Mouse (Mus musculus) naive thymus-derived CD4-positive, alpha-beta T cell, adult 5 months (primary cell): ENCODE data around the gene Ints11. TPM values are rescaled to one million over a fixed set of nuclear protein-coding genes. Genes with fewer than 3 reads are reported as not detected.

Experiments used
- polyA plus RNA-seq: library from polyadenylated mRNA; unstranded; fragments of 100-300 nt; shearing (Covaris generic); gene quantifications from one replicate; pipeline ENCODE4 v1.2.1, GENCODE M21; 2017

Ints11 gene
- 80.6 TPM for polyA plus RNA-seq

DNA sequence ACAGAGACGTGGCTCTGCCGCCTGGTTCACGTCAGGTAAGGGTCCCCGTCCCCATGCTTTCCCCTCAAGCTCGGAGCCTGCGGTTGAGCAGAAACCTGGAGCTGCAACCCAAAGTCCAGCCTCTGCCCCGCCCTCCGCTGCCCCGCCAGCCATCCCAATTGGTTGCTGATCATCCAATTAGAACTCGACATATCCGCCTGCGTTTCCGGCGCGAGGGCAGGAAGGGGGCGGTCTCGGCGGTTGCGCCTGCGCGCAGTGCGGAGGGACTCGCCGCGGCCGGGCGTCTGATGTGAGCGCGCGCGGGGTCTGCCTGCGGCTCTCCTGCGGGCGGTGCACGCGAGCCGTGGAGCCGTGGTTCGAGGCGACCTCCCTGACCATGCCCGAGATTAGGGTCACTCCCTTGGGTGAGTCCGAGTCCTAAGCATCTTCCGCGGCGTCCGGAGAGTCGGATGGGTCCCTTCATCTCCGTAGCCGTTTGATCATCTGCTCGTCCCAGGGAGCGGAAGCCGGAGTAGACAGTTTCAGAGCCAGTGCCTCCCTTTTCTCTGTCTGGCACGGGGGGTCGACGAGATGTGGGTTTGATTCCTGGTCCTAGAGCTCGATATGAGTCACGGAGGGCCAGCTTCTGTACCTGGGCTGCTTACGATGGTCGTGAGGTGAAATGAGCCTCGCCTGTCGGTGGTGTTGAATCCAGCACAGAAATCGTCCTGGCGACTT, at the start of gene Ints11, which contains the start of gene Cptp:
Gene Ints11, plus strand, starts transcription at position 230 of the 717 bp plus-strand sequence.
Gene Cptp, minus strand, starts transcription at position 124 of the 717 bp plus-strand sequence.

DNA sequence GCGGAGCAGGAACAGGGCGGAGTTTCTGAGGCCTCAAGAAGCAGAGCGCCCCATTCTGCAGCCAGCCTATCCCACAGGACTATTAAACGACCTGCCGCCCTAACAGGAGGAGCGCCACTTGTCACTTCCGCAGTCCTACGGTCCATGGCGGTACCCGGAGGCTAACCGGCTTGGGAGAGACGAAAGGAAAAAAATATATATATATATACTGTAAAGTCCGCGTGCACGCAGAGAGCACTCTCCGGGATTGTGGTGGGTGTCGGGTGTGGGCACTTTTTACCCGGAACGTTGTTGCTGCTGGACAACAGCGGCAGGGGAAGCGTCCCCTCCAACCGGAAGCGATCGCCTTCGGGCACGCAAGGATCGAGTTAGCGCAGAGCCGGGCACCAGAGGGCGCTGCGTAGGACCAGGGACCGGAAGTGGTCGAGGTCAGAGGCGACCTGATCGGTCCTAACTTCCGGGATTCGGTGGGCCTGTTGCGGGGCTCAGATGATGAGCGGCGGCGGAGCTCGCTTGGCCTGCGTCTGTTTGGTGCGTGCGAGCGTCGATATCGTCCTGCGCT, 38.1 kb upstream of the Ints11 start, which contains the start of gene Aurkaip1:
Gene Aurkaip1, plus strand, starts transcription at position 68 of the 562 bp plus-strand sequence.

DNA sequence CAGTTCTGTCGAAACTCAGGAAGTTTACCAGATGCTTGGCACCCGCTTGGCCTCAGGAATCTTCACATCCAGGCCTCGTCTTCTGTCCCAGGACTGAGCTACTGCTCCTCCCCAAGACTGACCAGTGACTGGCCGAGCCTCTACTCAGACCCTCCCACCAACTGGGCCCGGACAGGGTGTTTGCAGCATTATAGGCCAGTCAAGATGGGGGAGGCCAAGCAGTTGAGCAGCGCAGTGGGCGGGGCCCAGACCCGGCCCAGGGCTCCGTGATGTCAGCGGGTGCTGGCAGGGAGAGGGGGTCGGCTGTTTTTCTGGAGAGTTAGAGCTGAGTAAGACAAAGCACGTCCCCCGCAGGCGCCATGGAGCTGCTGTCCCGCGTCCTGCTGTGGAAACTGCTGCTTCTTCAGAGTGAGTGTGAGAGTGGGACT, 29.8 kb upstream of the Ints11 start, which contains the start of gene Mxra8:
Gene Mxra8, plus strand, starts transcription at position 198 of the 428 bp plus-strand sequence.

DNA sequence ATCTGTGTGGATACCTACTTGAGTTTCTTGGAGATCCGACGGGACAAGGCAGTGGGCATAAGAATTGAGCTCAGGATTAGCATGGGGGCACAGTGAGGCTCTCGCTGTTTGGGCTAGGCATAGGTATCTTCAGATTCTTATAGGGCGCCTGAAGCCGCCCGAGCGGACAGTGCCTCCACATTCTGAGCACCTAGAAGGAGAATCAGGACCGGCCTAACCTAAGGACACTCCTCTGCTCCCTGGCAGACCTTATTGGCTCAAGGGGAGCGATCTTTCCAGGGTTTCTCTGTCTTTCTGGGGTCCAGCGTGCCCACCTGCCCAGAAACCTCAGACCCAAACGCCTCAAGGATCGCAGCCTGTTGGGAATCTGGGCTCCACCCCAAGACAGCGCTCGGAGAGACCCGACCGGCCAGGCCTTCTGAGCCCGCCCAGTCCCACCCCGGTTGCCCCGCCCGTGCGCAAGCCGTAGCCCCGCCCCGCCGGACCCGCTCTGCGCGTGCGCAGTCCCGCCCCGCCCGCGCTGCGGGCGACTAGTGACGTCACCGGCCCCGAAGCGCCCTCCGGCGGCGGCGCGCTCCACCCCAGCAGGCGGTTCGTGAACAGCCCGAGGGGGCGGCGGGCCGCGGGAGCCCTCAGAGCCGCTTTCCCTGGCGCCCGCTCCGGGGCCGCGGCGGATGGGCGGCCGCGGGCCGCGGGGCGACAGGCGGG, 22.3 kb upstream of the Ints11 start, which contains the start of gene Dvl1:
Gene Dvl1, plus strand, starts transcription at position 532 of the 708 bp plus-strand sequence.

DNA sequence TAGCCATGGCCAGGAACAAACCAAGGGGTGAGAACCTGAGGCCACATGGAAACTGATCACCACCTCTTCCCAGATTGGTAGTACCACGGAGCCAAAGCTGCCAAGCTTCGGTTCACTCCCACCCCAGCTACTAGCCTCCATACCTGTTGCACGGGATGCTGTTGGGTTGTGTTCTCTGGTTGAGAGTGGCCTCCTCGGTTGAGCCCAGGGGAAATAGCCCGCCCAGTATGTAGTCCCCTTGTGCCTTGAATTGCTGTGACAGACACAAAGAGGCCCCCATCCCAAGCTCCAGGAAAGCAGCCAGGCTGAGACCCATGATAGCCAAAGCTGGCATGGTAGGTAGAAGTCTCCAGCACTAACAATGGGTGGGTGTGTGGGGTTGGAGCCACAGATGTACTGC, 6.3 kb upstream of the Ints11 start, which contains the start of gene Tas1r3:
Gene Tas1r3, minus strand, starts transcription at position 362 of the 400 bp plus-strand sequence.

DNA sequence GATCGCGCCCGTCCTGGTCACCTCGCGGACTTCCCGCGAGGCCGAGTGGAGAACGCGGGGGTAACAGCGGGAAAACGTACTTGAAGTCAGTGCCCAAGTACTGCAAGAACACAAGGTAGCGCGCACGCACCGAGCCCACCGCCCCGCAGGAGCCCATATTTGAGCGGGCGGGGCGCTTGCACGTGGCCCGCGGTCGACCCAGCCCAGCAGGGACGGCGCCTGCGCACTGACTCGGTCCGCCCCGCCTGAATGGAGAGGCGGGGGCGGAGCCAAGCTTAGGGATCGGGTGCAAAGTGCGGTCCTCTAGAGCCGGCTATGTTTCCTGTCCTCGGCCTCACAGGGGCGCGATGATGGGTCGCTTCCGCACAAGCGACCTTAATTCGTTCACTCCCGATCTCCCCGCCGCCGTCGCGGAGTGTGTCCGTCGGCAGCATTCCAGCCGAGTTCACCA, 22.2 kb downstream of the Ints11 start, which contains the start of the genes Pusl1 and Acap3:
Gene Pusl1, minus strand, starts transcription at position 231 of the 451 bp plus-strand sequence.
Gene Acap3, plus strand, starts transcription at position 272 of the 451 bp plus-strand sequence.

Other genes starting within 250 kb of the Ints11 start
- gene Cdk11b, start 244.7 kb upstream of the Ints11 start, polyA plus RNA-seq = 317 TPM
- not detected for gene Gm10563, start 224.1 kb upstream of the Ints11 start, polyA plus RNA-seq
- not detected for gene Mmp23, start 216.2 kb upstream of the Ints11 start, polyA plus RNA-seq
- 55.2 TPM for gene Mib2, start 200.3 kb upstream of the Ints11 start, polyA plus RNA-seq
- gene Fndc10, start 175.2 kb upstream of the Ints11 start, polyA plus RNA-seq = 13.4 TPM
- gene Ssu72, start 164.7 kb upstream of the Ints11 start, polyA plus RNA-seq = 96.5 TPM
- 0.57 TPM for gene Tmem240, start 134.7 kb upstream of the Ints11 start, polyA plus RNA-seq
- 104 TPM for gene Atad3a, start 108.5 kb upstream of the Ints11 start, polyA plus RNA-seq
- gene Vwa1, start 94.8 kb upstream of the Ints11 start, polyA plus RNA-seq = not detected
- gene Tmem88b, start 83.7 kb upstream of the Ints11 start, polyA plus RNA-seq = not detected
- not detected for gene Ankrd65, start 79.1 kb upstream of the Ints11 start, polyA plus RNA-seq
- 62.8 TPM for gene Mrpl20, start 66.7 kb upstream of the Ints11 start, polyA plus RNA-seq
- 444 TPM for gene Ccnl2, start 57.1 kb upstream of the Ints11 start, polyA plus RNA-seq
- gene Aurkaip1, start 38.3 kb upstream of the Ints11 start, polyA plus RNA-seq = 116 TPM
- 2.1 TPM for gene Mxra8, start 29.9 kb upstream of the Ints11 start, polyA plus RNA-seq
- gene Dvl1, start 22.1 kb upstream of the Ints11 start, polyA plus RNA-seq = 117 TPM
- gene Tas1r3, start 6.2 kb upstream of the Ints11 start, polyA plus RNA-seq = 0.55 TPM
- 3.0 TPM for gene Cptp, start 106 bp upstream of the Ints11 start, polyA plus RNA-seq
- gene Pusl1, start 22.2 kb downstream of the Ints11 start, polyA plus RNA-seq = 41.9 TPM
- 34.2 TPM for gene Acap3, start 22.3 kb downstream of the Ints11 start, polyA plus RNA-seq
- 185 TPM for gene Ube2j2, start 74.3 kb downstream of the Ints11 start, polyA plus RNA-seq
- gene C1qtnf12, start 92.8 kb downstream of the Ints11 start, polyA plus RNA-seq = 3.4 TPM
- 7.8 TPM for gene B3galt6, start 123.1 kb downstream of the Ints11 start, polyA plus RNA-seq
- 401 TPM for gene Sdf4, start 123.3 kb downstream of the Ints11 start, polyA plus RNA-seq
- gene Tnfrsf4, start 144.3 kb downstream of the Ints11 start, polyA plus RNA-seq = 109 TPM
- gene Tnfrsf18, start 156.6 kb downstream of the Ints11 start, polyA plus RNA-seq = 279 TPM
- 0.15 TPM for gene Ttll10, start 189.9 kb downstream of the Ints11 start, polyA plus RNA-seq
- gene 9430015G10Rik, start 240.4 kb downstream of the Ints11 start, polyA plus RNA-seq = 34.5 TPM